Mouse (Mus musculus) G1E (cell line): Measurements from ENCODE around the gene Inafm2.

ENCODE experiments used
- CTCF ChIP-seq: IDR thresholded peaks from 2 replicates; pipeline ENCODE4 v1.5.1; 2012; ENCODE audit warnings: low read depth, low read length, inconsistent platforms, mixed read lengths
- GATA1 ChIP-seq: IDR thresholded peaks from 2 replicates; pipeline ENCODE4 v1.6.1; 2012; ENCODE audit warnings: borderline replicate concordance, low read length, inconsistent platforms, mixed read lengths

- TF ChIP-seq CTCF (no peak), GATA1 (no peak)
Observed at GRCm38 (mm10) chr2:118774536-118774935, 29.0 kb downstream of the Inafm2 start.
